Mouse (Mus musculus) 3T3-L1 (cell line): ENCODE measurements around the gene Nckipsd.

Experiments used
- DNase-seq: peaks from one replicate; pipeline ENCODE4 v3.0.0-alpha.2; 2015; ENCODE audit warnings: low read depth, low spot score

Nckipsd gene

DNA sequence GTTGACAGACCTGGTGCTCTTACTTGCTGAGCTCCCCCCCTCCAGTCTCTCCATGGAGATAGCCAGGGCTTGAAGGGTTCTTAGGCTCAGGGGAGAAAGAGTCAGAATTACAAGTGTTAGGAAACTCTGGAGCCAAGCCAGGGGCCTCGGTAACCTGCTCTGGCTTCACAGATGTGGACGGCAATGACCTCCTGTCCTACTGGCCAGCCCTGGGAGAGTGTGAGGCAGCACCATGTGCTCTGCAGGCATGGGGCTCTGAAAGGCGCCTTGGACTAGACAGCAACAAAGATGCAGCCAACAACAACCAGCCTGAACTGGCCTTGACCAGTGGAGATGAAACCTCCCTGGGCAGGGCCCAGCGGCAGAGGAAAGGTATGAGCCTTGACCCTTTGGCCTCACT, 39.2 kb downstream of the Nckipsd start:
- no peak for DNase-seq

DNA sequence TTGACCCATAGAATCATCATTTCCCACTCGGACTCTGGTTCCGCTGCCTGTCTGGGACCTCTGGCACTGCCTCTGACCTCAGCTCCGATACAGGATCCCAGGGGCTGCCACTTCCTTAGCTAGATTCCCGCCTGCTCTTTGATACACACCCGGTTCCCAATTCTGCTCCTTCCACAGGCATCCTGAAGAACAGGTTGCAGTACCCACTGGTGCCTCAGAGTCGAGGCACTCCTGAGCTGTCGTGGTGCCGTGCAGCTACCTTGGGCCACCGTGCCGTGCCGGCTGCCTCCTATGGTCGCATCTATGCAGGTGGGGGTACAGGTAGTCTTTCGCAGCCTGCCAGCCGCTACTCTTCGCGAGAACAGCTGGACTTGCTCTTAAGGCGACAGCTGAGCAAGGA, 40.3 kb downstream of the Nckipsd start:
- no peak for DNase-seq

- peak; percentile 4 for DNase-seq
Observed at GRCm38 (mm10) chr9:108852976-108853375, 44.8 kb downstream of the Nckipsd start, which contains the start of gene Slc26a6. TSS of gene Slc26a6 (plus strand) at chr9:108853283.

GRCm38 (mm10) chr9:108853635-108854240, 45.6 kb downstream of the Nckipsd start:
- peak; percentile 97 for DNase-seq

- peak; percentile 89 for DNase-seq
Observed at GRCm38 (mm10) chr9:108854241-108854696, 46.1 kb downstream of the Nckipsd start.

DNA sequence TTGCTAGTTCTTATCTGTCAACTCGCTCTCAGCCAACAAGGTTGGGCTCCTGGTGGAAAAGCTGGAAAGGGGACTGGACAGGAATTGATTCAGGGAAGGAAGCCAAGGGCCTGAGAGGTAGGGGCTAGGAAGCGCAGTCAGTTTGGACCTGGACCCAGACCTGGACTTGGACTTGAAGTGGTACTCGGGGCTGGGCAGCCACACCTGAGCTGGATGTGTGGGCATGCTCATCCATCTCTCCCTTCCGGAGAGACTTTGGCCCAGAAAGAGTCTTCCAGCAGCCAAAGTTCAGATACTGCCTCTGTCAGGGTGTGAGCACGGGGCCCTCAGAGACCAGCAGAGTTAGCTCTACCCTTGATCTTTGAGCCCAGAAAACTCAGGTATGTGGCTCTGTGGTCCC, 47.2 kb downstream of the Nckipsd start:
- DNase-seq: peak; percentile 7

GRCm38 (mm10) chr9:108858792-108859527, 50.8 kb downstream of the Nckipsd start:
- DNase-seq: no peak
